Mouse (Mus musculus): Measurements from ENCODE around the gene Orc3.

DNA sequence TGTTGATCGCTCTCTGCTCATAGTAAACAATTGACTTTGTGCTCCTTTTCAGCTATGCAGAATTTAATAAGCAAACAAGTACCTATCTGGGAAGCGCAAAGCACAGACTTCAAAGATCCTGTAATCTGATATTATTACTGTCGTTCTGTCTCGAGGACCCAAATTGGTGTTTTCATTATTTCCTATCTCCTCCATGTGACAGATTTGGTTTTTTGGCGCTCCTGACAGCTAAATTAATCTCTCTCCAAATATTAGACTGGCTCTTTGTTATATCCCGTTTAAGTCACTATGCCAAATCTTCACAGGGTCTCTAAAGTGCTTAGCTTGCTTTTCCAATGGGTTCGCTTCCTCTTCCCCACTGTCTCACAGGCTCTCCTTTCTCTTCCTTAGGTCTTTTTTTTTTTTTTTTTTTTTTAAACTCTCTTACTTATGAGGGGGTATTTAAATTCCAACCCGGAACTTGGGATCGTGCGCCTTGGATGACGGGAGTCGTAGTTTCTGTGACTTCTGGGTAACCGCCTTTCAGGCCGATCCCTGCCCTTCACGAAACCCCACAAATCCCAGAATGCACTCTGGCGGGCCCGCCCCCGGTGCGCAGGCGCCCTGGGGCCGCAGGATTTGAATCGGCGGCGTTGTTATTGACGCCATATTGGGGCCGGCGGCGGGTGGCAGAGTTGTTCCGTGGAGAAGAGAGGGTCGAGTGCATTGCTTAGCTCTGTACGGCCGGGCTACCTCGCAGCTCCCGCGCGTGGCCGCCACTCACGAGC is 64.6 kb downstream of the Orc3 start:
- peak; percentile 58 for TF ChIP-seq EP300 (optimal IDR thresholded peaks at IDR 0.05)
- no peak for TF ChIP-seq CTCF (IDR thresholded peaks at IDR 0.05; ENCODE audit: low read depth)

Measured in stomach, postnatal 0 days (tissue).